Comparison of ENCODE assay signal across 9 mouse cellular contexts in the genomic region with DNA sequence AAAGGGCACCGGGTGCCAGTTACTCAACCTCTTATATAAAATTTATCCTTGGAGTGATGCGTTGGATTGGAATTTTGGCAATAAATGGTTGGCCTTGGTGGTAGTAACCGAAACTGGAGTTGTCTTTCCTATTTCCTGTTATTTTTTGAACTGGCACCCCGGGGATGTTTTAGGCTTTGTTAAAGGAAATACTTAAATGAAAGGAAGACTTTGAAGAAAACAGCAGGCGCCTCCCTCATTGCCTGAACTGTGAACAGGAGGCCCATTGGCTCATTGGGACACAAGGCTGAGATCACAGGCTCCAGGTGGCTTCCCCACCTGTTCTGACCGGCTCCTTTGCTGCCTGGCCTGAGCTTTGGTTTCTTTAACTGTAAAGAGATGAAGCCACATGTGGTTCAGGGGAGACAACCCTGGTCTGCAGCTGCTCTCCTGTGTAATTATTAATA. TPM values are rescaled to one million over a fixed set of nuclear protein-coding genes. Genes with fewer than 3 reads are reported as not detected.
A peak's percentile ranks its signal among the peaks of the same experiment; 100 is the strongest.
DNase-seq lines count a peak whose midpoint lies in the region; ATAC-seq lines count a peak whose summit lies in the region.
"Had no signal": no experiment of that assay in that cellular context is flagged by ENCODE, and none has a peak within 500 bp of the region (broad histone marks: within the 10 kb centered on the region; RNA-seq: fewer than 3 reads in every experiment).

No protein-coding gene starts in this region.

- no peak overlapping the region for H3K4me2 ChIP-seq in kidney, embryonic 15.5 days
- 0 out of 2 replicates have a peak overlapping the region, but pooled peaks have one; percentile 17 for H3K4me2 ChIP-seq in forebrain, embryonic 13.5 days
- H3K4me2 ChIP-seq in neural tube, embryonic 15.5 days, result no peak overlapping the region
- H3K4me2 ChIP-seq: stomach, embryonic 15.5 days had no signal

- H3K4me1 ChIP-seq in kidney, embryonic 15.5 days, result peaks cover 18% of the 10 kb centered on the region
- H3K4me1 ChIP-seq in forebrain, embryonic 13.5 days, result peaks cover 42% of the 10 kb centered on the region
- H3K4me1 ChIP-seq in neural tube, embryonic 15.5 days, result peaks cover 30% of the 10 kb centered on the region

- H3K36me3 ChIP-seq in kidney, embryonic 15.5 days, result peaks cover 6% of the 10 kb centered on the region
- peaks cover 5% of the 10 kb centered on the region; the same call in 1 of the 2 replicates for H3K36me3 ChIP-seq in forebrain, embryonic 13.5 days (ENCODE audit: poor library complexity, severe bottlenecking)
- peaks cover 8% of the 10 kb centered on the region for H3K36me3 ChIP-seq in neural tube, embryonic 15.5 days
- H3K36me3 ChIP-seq: stomach, embryonic 15.5 days had no signal

- H3K4me3 ChIP-seq in kidney, embryonic 15.5 days (replicated peaks), result no peak overlapping the region
- H3K4me3 ChIP-seq in forebrain, embryonic 13.5 days, result no peak overlapping the region
- no peak overlapping the region for H3K4me3 ChIP-seq in neural tube, embryonic 15.5 days (replicated peaks)
- H3K4me3 ChIP-seq: erythroblast, embryonic 14.5 days; stomach, embryonic 15.5 days had no signal

- DNase-seq in kidney, adult 9 months, result no peak
- peak; percentile 61 for DNase-seq in NIH3T3 (ENCODE audit: low read depth)
- DNase-seq in heart, adult 18-20 months, result no peak
- no peak for DNase-seq in spleen, postnatal 14 days (ENCODE audit: low spot score in 2 of 2)

- peak overlapping the region; percentile 37; the same call in 1 of the 2 replicates for H3K27ac ChIP-seq in kidney, embryonic 15.5 days
- H3K27ac ChIP-seq in forebrain, embryonic 13.5 days, result peak overlapping the region; percentile 44
- H3K27ac ChIP-seq in neural tube, embryonic 15.5 days (replicated peaks), result peak overlapping the region; percentile 34; the same call in 1 of the 2 replicates
- H3K27ac ChIP-seq: stomach, embryonic 15.5 days had no signal

- H3K27me3 ChIP-seq in kidney, embryonic 15.5 days, result no peaks in the 10 kb centered on the region
- H3K27me3 ChIP-seq in forebrain, embryonic 13.5 days, result no peaks in the 10 kb centered on the region
- no peaks in the 10 kb centered on the region for H3K27me3 ChIP-seq in neural tube, embryonic 15.5 days (replicated peaks)
- H3K27me3 ChIP-seq: stomach, embryonic 15.5 days had no signal

- no peaks in the 10 kb centered on the region for H3K9me3 ChIP-seq in kidney, embryonic 15.5 days (replicated peaks)
- no peaks in the 10 kb centered on the region for H3K9me3 ChIP-seq in forebrain, embryonic 13.5 days (replicated peaks)
- H3K9me3 ChIP-seq in neural tube, embryonic 15.5 days (replicated peaks), result no peaks in the 10 kb centered on the region
- H3K9me3 ChIP-seq: stomach, embryonic 15.5 days had no signal

- ATAC-seq in kidney, embryonic 15.5 days (replicated peaks; ENCODE audit: low FRiP score), result peak; percentile 90
- peak; percentile 50; the same call in 1 of the 2 replicates for ATAC-seq in forebrain, embryonic 13.5 days
- ATAC-seq in neural tube, embryonic 15.5 days (ENCODE audit: low FRiP score), result no peak

- 54% methylated on average over 6 of the region's 6 CpGs for WGBS in kidney, embryonic 15.5 days
- 45% methylated on average over 6 of the region's 6 CpGs for WGBS in forebrain, embryonic 13.5 days
- 45% methylated on average over 6 of the region's 6 CpGs for WGBS in neural tube, embryonic 15.5 days

- no peak overlapping the region for H3K9ac ChIP-seq in kidney, embryonic 15.5 days
- no peak overlapping the region for H3K9ac ChIP-seq in forebrain, embryonic 13.5 days
- H3K9ac ChIP-seq in neural tube, embryonic 15.5 days (replicated peaks), result no peak overlapping the region
- H3K9ac ChIP-seq: stomach, embryonic 15.5 days had no signal

RNA-seq across cellular contexts. Expression of a gene that starts 39.4 kb away (rescaled TPM):
- 12.6 and 12.8 TPM in 2 replicates for polyA plus RNA-seq in kidney, embryonic 15.5 days (2015; fragmentation: Nextera tagmentation; extraction: Ambion mirVana)
- 5.3 and 5.7 TPM in 2 replicates for polyA plus RNA-seq in forebrain, embryonic 13.5 days (2015; fragmentation: Nextera tagmentation; extraction: Ambion mirVana)
- polyA plus RNA-seq in neural tube, embryonic 15.5 days (2015; fragmentation: Nextera tagmentation; extraction: Ambion mirVana), result 15.5 and 18.3 TPM in 2 replicates
- under 1 TPM; 0.44 to 0.50 TPM for total RNA-seq in heart, adult 18-20 months (2021)
- polyA plus RNA-seq: erythroblast, embryonic 14.5 days had no signal
